Mouse (Mus musculus) small intestine, adult 2 months (tissue): ENCODE measurements around the gene 6430548M08Rik.

Source experiments
- CTCF ChIP-seq: fragments of 200-500 bp; IDR thresholded peaks from 2 replicates; pipeline ENCODE4 v1.5.1; 2012; ENCODE audit warnings: low read depth, mild to moderate bottlenecking, control low read depth, inconsistent platforms, low read length, moderate library complexity, mixed read lengths; ENCODE audit not compliant: insufficient replicate concordance, insufficient read length; ENCODE audit errors: extremely low read depth
- POLR2A ChIP-seq: fragments of 200-500 bp; IDR thresholded peaks from 2 replicates; pipeline ENCODE4 v1.6.1; 2012; ENCODE audit warnings: low read depth, mild to moderate bottlenecking, control low read depth, inconsistent platforms, low read length, moderate library complexity

GRCm38 (mm10) chr8:120066226-120066625, 47.7 kb upstream of the 6430548M08Rik start:
- no peak for TF ChIP-seq CTCF
- no peak for TF ChIP-seq POLR2A
